8 mouse cellular contexts compared by ENCODE assay signal in the genomic region with DNA sequence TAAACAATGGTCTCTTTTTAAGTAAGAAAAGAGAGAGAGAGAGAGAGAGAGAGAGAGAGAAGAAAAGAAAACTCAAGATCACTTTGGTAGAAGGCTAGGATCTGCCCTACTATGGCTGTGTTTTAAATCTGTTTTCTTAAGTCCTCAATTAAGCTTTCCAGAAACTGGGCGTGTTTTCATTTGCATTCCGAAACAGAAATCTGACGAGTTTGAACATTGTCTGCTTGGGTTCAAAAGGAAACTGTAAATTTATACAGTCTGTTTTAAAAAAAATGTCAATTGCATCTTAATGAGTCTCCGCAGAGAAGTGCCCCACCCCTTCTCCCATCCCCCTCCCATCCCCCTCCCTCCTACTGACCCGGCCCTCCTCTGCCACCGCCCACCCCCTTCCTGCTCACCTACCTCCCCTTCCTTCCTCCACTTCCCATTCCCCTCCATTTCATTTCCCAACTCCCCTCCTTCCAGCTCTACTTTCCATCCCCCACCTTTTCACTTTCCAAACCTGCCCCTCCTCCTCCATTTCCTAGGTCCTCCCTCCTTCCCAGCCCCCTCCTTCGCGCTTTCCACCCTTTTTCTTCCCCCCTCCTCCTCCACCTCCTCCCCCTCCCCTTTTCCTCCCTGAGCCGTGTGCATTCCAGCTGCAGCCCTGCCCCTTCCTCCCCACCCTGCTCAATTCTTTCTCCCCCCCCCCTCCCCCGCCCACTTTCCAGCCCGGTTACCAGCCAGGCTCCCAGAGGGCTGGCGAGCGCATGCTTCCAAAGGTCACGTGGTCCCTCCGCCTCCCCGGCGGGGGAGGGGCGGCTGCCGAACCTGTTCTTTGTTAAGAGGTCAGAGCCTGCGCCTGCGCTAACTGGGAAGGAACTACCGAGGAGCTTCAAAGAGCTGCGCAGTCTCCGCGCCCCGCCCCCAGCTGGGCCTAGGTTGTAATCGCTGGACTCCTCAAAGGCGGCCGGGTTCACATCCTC.
DNase-seq lines count a peak whose midpoint lies in the region; ATAC-seq and TF ChIP-seq lines count a peak whose summit lies in the region.

No protein-coding gene starts in this region.

- H3K4me1 ChIP-seq in brown adipose tissue, adult 24 weeks (ENCODE audit: control insufficient read depth, insufficient read depth, insufficient read length, low read length) = no peaks in the 10 kb centered on the region; the same call in none of the 2 replicates
- no peaks in the 10 kb centered on the region for H3K4me1 ChIP-seq in heart, embryonic 15.5 days (replicated peaks)
- peaks cover 0 to 6% of the 10 kb centered on the region in 2 experiments; a peak in 2 of 4 replicates for H3K4me1 ChIP-seq in liver, embryonic 14.5 days (replicated peaks; ENCODE audit: control insufficient read depth in 2 of 2, insufficient read depth in 2 of 2, low read length in 1 of 2)
- H3K4me1 ChIP-seq in neural tube, embryonic 11.5 days (ENCODE audit: control insufficient read depth, insufficient read depth, low read length) = no peaks in the 10 kb centered on the region
- H3K4me1 ChIP-seq in stomach, postnatal 0 days (replicated peaks; ENCODE audit: control insufficient read depth, insufficient read depth) = no peaks in the 10 kb centered on the region

- H3K4me2 ChIP-seq in heart, embryonic 15.5 days = peak overlapping the region; percentile 56
- H3K4me2 ChIP-seq in liver, embryonic 14.5 days (ENCODE audit: low read depth) = peak overlapping the region; percentile 58
- H3K4me2 ChIP-seq in neural tube, embryonic 11.5 days (ENCODE audit: low read depth) = no peak overlapping the region
- H3K4me2 ChIP-seq in stomach, postnatal 0 days (replicated peaks; ENCODE audit: low read depth) = peak overlapping the region; percentile 27

- no peaks in the 10 kb centered on the region for H3K36me3 ChIP-seq in heart, embryonic 15.5 days
- no peaks in the 10 kb centered on the region for H3K36me3 ChIP-seq in liver, embryonic 14.5 days (replicated peaks; ENCODE audit: control insufficient read depth, insufficient read depth, low read depth)
- no peaks in the 10 kb centered on the region for H3K36me3 ChIP-seq in neural tube, embryonic 11.5 days (ENCODE audit: control insufficient read depth, insufficient read depth, low read length)
- H3K36me3 ChIP-seq in stomach, postnatal 0 days (ENCODE audit: control insufficient read depth, insufficient read depth, low read length) = no peaks in the 10 kb centered on the region

- peak; percentile 95 for DNase-seq in CD4-positive, CD25-positive, alpha-beta regulatory T cell, adult 2 months (ENCODE audit: low read depth, low spot score)
- DNase-seq in fibroblast of lung, adult 2 months (ENCODE audit: low read depth) = peak; percentile 77
- DNase-seq in kidney, postnatal 25 days = peak; percentile 98
- peak; percentile 66 to 73 (median 70) for DNase-seq in liver, embryonic 14.5 days (ENCODE audit: low read depth in 3 of 3, low spot score in 3 of 3)
- DNase-seq in neural tube, embryonic 11.5 days (ENCODE audit: low spot score) = peak; percentile 96
- peak; percentile 95 for DNase-seq in stomach, postnatal 0 days (ENCODE audit: low spot score)

- TF ChIP-seq CTCF in liver, embryonic 14.5 days (IDR thresholded peaks at IDR 0.05; ENCODE audit: low read depth) = no peak
- peak; percentile 32 for TF ChIP-seq CTCF in stomach, postnatal 0 days (IDR thresholded peaks at IDR 0.05; ENCODE audit: low read depth)

- peak overlapping the region; percentile 41 for H3K4me3 ChIP-seq in brown adipose tissue, adult 24 weeks (ENCODE audit: insufficient read depth, low read depth, low read length)
- peak overlapping the region; percentile 37 for H3K4me3 ChIP-seq in heart, embryonic 15.5 days
- H3K4me3 ChIP-seq in liver, embryonic 14.5 days (ENCODE audit: insufficient read depth in 1 of 2, low read depth in 2 of 2, low read length in 2 of 2) = peak overlapping the region; percentile 25 to 42
- H3K4me3 ChIP-seq in neural tube, embryonic 11.5 days (ENCODE audit: low read depth, low read length) = no peak overlapping the region
- peak overlapping the region; percentile 19; the same call in 1 of the 2 replicates for H3K4me3 ChIP-seq in stomach, postnatal 0 days (ENCODE audit: low read depth, low read length)

- no peaks in the 10 kb centered on the region for H3K27me3 ChIP-seq in heart, embryonic 15.5 days
- H3K27me3 ChIP-seq in liver, embryonic 14.5 days (ENCODE audit: control insufficient read depth, insufficient read depth, low read length) = no peaks in the 10 kb centered on the region
- no peaks in the 10 kb centered on the region for H3K27me3 ChIP-seq in neural tube, embryonic 11.5 days (ENCODE audit: control insufficient read depth, insufficient read depth, low read length)
- no peaks in the 10 kb centered on the region for H3K27me3 ChIP-seq in stomach, postnatal 0 days (ENCODE audit: control insufficient read depth, insufficient read depth, low read length)

- H3K9me3 ChIP-seq in heart, embryonic 15.5 days (replicated peaks) = no peaks in the 10 kb centered on the region
- no peaks in the 10 kb centered on the region for H3K9me3 ChIP-seq in liver, embryonic 14.5 days (ENCODE audit: control insufficient read depth, low read length)
- no peaks in the 10 kb centered on the region for H3K9me3 ChIP-seq in neural tube, embryonic 11.5 days (ENCODE audit: control insufficient read depth, low read length)
- H3K9me3 ChIP-seq in stomach, postnatal 0 days (ENCODE audit: control insufficient read depth, low read length) = no peaks in the 10 kb centered on the region

- TF ChIP-seq EP300 in liver, embryonic 14.5 days (IDR thresholded peaks at IDR 0.05; ENCODE audit: low read depth) = no peak
- TF ChIP-seq EP300 in stomach, postnatal 0 days (optimal IDR thresholded peaks at IDR 0.05) = no peak

- H3K27ac ChIP-seq in brown adipose tissue, adult 24 weeks (replicated peaks; ENCODE audit: low read depth, low read length) = peak overlapping the region; percentile 85
- H3K27ac ChIP-seq in heart, embryonic 15.5 days = peak overlapping the region; percentile 53
- H3K27ac ChIP-seq in liver, embryonic 14.5 days = no peak overlapping the region
- no peak overlapping the region for H3K27ac ChIP-seq in neural tube, embryonic 11.5 days (ENCODE audit: low read depth, low read length)
- peak overlapping the region; percentile 18; the same call in 1 of the 2 replicates for H3K27ac ChIP-seq in stomach, postnatal 0 days (replicated peaks)

- ATAC-seq in heart, embryonic 15.5 days (replicated peaks; ENCODE audit: insufficient number of reproducible peaks, insufficient read depth, low FRiP score, low read depth) = peak; percentile 95
- ATAC-seq in liver, embryonic 14.5 days (ENCODE audit: insufficient read depth) = peak; percentile 86
- ATAC-seq in neural tube, embryonic 11.5 days (ENCODE audit: insufficient read depth, low FRiP score, low TSS enrichment) = peak; percentile 96
- ATAC-seq in stomach, postnatal 0 days (ENCODE audit: low FRiP score, low TSS enrichment) = peak; percentile 95

- WGBS in heart, embryonic 15.5 days = 11% methylated on average over 24 of the region's 29 CpGs
- 10% methylated on average over 26 of the region's 29 CpGs for WGBS in liver, embryonic 14.5 days (ENCODE audit: insufficient replicate concordance)
- WGBS in neural tube, embryonic 11.5 days = 17% methylated on average over 18 of the region's 29 CpGs
- WGBS in stomach, postnatal 0 days = 10% methylated on average over 25 of the region's 29 CpGs

- no peak overlapping the region; the same call in 1 of the 2 replicates for H3K9ac ChIP-seq in heart, embryonic 15.5 days
- no peak overlapping the region for H3K9ac ChIP-seq in liver, embryonic 14.5 days (replicated peaks)
- H3K9ac ChIP-seq in neural tube, embryonic 11.5 days (ENCODE audit: low read length) = no peak overlapping the region
- no peak overlapping the region for H3K9ac ChIP-seq in stomach, postnatal 0 days (ENCODE audit: low read length)

Comparison
In these comparisons a context has a peak if more than half of its experiments do, and no peak if none do; other contexts are left out.
1. H3K27ac ChIP-seq: peak in brown adipose tissue, adult 24 weeks (single experiment), heart, embryonic 15.5 days (single experiment) and stomach, postnatal 0 days (single experiment); none in liver, embryonic 14.5 days (single experiment) and neural tube, embryonic 11.5 days (single experiment).
2. Peak in every context shown above with its lines, with median percentiles within 50 percentile points of each other: DNase-seq and ATAC-seq.